Mouse (Mus musculus): Measurements from ENCODE around the gene Sla2.
"Not testable (repeated sequence)": the region's sequence is repeated elsewhere in the genome, so short reads cannot be mapped to it uniquely, and the experiment has no call there.

Sla2 gene

DNA sequence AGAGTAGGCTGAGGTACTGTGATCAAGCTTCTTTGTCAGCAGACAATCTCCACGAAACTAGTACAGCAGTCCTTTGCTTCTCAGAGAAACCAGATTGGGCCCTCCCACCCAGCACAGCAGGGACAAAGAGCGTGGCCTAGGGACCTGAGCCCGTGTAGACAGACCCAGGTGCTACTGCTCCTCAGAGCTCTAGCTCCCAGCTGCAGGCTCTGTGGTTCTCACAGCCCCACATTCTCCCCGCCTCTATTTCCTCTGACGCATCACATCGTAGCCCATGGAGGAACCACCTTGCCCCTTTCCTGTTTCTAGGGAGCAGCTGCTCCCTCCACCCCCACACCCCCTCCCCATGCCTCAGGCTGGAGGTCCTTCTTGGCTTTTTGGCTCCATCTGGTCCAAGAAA is at the start of gene Sla2:
Gene Sla2 (minus strand): TSS at position 176 of the 400 bp plus-strand sequence.
- no peak for DNase-seq (ENCODE audit: low read depth, low spot score)

GRCm38 (mm10) chr2:156935005-156935404 is 48.0 kb upstream of the Sla2 start:
- no peak for DNase-seq (ENCODE audit: low read depth, low spot score)

- DNase-seq (ENCODE audit: low read depth, low spot score) = no peak
Observed at GRCm38 (mm10) chr2:156933426-156933825, 46.4 kb upstream of the Sla2 start.

DNA sequence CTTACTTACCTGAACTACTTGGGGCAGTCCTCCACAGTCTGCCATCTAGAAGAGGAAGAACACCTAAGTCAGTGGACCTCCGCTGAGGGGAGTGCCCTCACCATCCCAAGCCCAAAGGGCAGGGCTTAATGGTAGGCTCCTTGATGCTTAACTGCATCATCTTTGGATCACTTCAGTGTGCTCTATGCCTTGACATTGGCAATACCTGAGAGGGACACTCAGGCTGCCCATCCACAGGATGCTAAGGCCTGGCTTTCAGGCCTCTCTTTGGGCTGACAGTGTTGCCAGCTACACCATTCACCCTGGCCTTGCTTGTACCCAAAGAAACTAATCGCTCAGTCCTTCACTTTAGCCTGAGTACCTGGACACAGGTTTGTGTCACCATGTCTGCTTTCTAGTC is 44.4 kb upstream of the Sla2 start:
- DNase-seq (ENCODE audit: low read depth, low spot score) = no peak

DNA sequence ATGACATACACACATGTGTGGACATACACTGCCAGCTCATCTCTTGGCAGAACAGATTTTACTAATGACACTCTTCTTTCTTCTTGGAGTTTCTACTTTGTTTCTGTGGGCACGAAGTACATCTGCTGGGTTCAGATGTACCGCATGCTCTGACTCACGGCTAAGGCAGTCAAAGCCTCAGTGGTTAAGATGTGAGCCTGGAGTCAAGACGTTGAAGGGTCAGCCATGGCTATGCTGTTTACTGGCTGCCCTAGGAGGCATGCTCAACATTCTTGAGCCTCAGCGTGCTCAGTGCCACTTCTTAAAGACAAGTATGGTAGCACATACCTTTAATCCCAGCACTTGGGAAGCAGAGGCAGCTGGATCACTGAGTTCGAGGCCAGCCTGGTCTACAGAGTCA is 43.6 kb upstream of the Sla2 start:
- DNase-seq (ENCODE audit: low read depth, low spot score) = no peak

DNA sequence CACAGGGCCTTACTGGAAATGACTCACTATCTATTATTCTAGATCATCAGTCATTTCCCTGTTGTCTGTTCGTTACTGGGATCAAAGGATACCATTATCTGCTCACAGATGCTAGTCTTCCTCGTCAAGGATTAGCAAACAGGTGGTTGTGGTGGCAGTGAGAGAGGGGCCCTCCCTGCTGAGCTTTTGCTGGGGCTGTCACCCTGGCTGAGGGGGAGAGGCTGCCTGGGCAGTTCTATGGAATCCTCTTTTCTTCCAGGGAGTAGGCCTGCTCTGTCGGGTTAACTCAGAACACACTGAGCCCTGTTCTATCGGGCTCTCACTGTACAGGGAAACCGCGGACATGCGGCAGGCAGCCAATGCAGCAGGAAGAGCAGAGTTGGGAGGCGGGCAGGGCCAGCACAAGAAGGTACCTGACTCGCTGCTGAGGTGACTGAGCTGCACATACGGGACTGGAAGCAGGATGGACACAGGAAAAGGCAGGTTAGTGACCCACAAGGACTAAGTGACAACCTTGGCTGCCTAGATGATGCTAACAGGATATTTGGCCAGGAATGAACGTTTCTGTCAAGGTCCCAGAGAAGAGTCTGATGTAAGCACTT is 42.6 kb upstream of the Sla2 start:
- no peak for DNase-seq (ENCODE audit: low read depth, low spot score)

DNA sequence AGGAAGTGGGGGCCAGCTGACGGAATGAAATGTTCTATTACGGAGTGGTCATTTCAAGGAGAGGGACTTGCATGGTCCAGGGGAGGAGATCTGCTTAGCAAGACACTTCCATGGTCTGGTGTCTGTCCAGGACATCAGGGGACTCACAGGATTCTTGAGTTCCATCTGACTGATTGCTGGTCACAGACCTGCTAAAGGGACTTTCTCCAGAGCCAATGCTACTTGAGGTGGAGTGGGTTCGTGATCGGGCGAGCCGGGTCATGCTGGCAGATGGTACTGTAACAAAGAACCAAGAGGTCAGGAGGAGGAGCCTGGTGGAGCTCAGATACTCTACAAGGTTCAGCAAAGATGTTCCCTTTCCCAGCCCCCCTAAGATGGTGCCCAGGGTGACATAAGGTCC is 41.6 kb upstream of the Sla2 start:
- no peak for DNase-seq (ENCODE audit: low read depth, low spot score)

DNA sequence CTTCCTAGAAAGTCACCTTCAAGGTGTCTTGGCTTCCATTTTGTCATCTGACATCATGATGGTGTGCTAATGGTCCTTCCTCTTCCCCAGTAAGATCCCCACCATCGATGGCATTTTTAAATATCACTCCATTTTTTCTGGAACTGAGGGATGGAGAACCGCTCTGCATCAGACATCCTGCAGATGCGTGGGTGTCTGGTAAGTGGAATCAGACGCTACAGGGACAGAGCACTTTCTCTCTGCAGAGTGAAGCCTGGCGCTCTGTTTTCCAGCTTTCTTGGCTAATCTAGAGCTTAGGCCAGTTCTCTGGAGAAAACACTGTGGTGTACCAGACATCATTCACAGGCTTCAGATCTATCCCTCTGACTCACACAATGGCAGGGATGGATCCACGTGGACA is 40.7 kb upstream of the Sla2 start:
- no peak for DNase-seq (ENCODE audit: low read depth, low spot score)

- DNase-seq (ENCODE audit: low read depth, low spot score) = not testable (repeated sequence)
Observed at GRCm38 (mm10) chr2:156925611-156926010, 38.6 kb upstream of the Sla2 start.

- DNase-seq (ENCODE audit: low read depth, low spot score) = not testable (repeated sequence)
Observed at GRCm38 (mm10) chr2:156925075-156925474, 38.1 kb upstream of the Sla2 start.

DNA sequence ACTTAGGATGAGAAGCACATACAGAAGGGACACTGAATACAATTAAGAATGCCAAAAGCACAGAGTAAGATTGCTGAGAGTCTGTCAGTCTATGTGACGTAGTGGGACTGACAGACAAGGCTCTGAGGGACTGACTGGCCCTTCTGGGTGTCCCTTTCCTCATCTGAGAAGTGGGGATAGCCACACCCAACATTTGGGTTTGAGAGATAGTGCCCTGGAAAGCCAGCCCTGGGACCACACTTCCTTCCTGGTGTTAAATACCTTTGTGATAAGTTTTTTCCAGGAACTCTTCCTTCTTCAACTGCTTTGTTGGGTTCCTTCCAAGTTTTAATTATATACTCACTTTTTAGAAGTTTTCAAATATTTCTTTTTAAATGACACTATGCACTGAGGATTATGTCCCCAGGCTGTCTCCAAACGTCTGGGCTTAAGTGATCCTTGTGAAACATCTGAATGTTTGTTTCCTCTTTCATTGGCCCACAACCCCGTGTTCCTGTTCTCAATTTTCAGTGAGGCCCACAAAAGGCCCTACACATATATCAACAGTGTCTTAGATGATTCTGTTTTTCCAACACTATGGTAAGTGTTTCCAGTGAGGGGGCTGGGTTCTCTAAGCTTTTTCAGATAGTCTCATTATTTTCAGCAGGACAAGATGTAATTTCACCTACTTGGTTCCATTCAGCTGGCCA is 37.4 kb upstream of the Sla2 start:
- no peak for DNase-seq (ENCODE audit: low read depth, low spot score)

GRCm38 (mm10) chr2:156923057-156923456 is 36.1 kb upstream of the Sla2 start:
- DNase-seq (ENCODE audit: low read depth, low spot score) = no peak

DNA sequence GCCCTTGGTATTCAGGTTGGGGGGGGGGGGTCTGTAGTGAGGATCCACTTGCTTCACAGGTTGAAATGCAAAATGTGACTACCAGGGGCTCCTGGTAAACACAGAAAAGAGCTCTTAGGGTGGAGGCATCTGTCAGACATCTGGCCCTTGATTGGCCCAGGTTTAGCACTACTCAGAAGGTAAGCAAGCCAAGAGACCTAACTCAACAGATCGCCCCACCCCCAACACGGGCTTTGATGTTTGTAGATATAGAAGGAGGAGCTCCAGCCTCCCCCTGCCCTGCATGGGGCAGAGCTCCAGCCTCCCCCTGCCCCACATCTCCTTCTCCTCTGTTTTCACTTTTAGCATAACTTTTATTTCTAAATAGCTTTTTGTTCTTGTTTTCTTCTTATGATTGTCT is 32.8 kb upstream of the Sla2 start:
- DNase-seq (ENCODE audit: low read depth, low spot score) = no peak

GRCm38 (mm10) chr2:156919191-156919590 is 32.2 kb upstream of the Sla2 start:
- not testable (repeated sequence) for DNase-seq (ENCODE audit: low read depth, low spot score)

GRCm38 (mm10) chr2:156918562-156918961 is 31.6 kb upstream of the Sla2 start:
- no peak for DNase-seq (ENCODE audit: low read depth, low spot score)

- DNase-seq (ENCODE audit: low read depth, low spot score) = no peak
Observed at GRCm38 (mm10) chr2:156916419-156917125, 29.6 kb upstream of the Sla2 start.

- DNase-seq (ENCODE audit: low read depth, low spot score) = no peak
Observed at GRCm38 (mm10) chr2:156915559-156915958, 28.6 kb upstream of the Sla2 start.

GRCm38 (mm10) chr2:156913191-156913590 is 26.2 kb upstream of the Sla2 start:
- DNase-seq (ENCODE audit: low read depth, low spot score) = no peak

GRCm38 (mm10) chr2:156905931-156906330 is 18.9 kb upstream of the Sla2 start:
- not testable (repeated sequence) for DNase-seq (ENCODE audit: low read depth, low spot score)

- DNase-seq (ENCODE audit: low read depth, low spot score) = no peak
Observed at GRCm38 (mm10) chr2:156904976-156905717, 18.2 kb upstream of the Sla2 start.

DNA sequence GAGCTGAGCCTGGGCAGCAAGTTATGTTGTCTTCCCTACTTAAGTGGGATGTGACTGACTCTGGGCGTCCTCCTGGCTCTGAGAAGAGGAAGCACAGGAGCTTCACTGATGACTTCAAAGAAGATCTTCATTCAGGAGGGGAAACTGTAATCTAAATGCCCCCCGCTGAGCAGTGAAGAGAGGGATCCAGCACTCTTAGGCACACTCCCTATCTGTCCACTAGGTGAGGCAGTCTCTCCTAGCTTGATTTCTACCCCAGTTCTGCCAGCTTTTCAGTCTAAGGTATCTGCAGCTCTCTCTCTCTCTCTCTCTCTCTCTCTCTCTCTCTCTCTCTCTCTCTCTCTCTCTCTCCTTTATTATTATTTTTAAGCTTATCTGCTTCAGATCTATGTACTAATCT is 16.4 kb upstream of the Sla2 start:
- DNase-seq (ENCODE audit: low read depth, low spot score) = no peak

- not testable (repeated sequence) for DNase-seq (ENCODE audit: low read depth, low spot score)
Observed at GRCm38 (mm10) chr2:156902411-156902810, 15.4 kb upstream of the Sla2 start.

All from brain, embryonic 18.5 days (tissue).